Mouse (Mus musculus) liver, embryonic 14 days (tissue): Measurements from ENCODE around the gene Rufy1. TPM values are rescaled to one million over a fixed set of nuclear protein-coding genes. Genes with fewer than 3 reads are reported as not detected.

ENCODE experiments used
- polyA plus RNA-seq: library from polyadenylated mRNA; depleted of rRNA; stranded (reverse); fragments of >200 nt; gene quantifications from 2 replicates; pipeline ENCODE4 v1.2.3, GENCODE M21; 2012; rRNA removed

Rufy1 gene
- polyA plus RNA-seq = 5.2 and 6.0 TPM in 2 replicates

GRCm38 (mm10) chr11:50430277-50431133 lies at the start of gene Rufy1:
TSS of gene Rufy1 (minus strand) at chr11:50431125.

GRCm38 (mm10) chr11:50376911-50377891 lies 53.7 kb downstream of the Rufy1 start, which contains the start of gene Hnrnph1:
TSS of gene Hnrnph1 (plus strand) at chr11:50376990.

GRCm38 (mm10) chr11:50354162-50354561 lies 76.8 kb downstream of the Rufy1 start, which contains the start of gene Cby3:
TSS of gene Cby3 (plus strand) at chr11:50354462.

Other genes with a start within 250 kb of the Rufy1 start
- 42.7 and 48.6 TPM in 2 replicates for gene Sqstm1, start 220.3 kb downstream of the Rufy1 start, polyA plus RNA-seq
- 12.2 and 14.7 TPM in 2 replicates for gene Mgat4b, start 220.2 kb downstream of the Rufy1 start, polyA plus RNA-seq
- gene Ltc4s, start 192.5 kb downstream of the Rufy1 start, polyA plus RNA-seq = 0.79 and 0.85 TPM in 2 replicates
- gene Maml1, start 138.8 kb downstream of the Rufy1 start, polyA plus RNA-seq = 2.9 and 3.5 TPM in 2 replicates
- 121 and 131 TPM in 2 replicates for gene Canx, start 105.5 kb downstream of the Rufy1 start, polyA plus RNA-seq
- 0.06 and 0.07 TPM in 2 replicates for gene Cby3, start 76.7 kb downstream of the Rufy1 start, polyA plus RNA-seq
- 208 and 229 TPM in 2 replicates for gene Hnrnph1, start 54.1 kb downstream of the Rufy1 start, polyA plus RNA-seq
- 0.97 and 1.5 TPM in 2 replicates for gene Adamts2, start 171.0 kb upstream of the Rufy1 start, polyA plus RNA-seq